Mouse (Mus musculus) liver, embryonic 15.5 days (tissue): ENCODE results near the gene Fndc1. TPM values are rescaled to one million over a fixed set of nuclear protein-coding genes. Genes with fewer than 3 reads are reported as not detected.

ENCODE experiments used
- ATAC-seq: fragments of 200-750 bp; cut with Nextera tagmentation; 2 replicates; pipeline ENCODE4 v1.8.0; 2017; ENCODE audit warnings: moderate number of reproducible peaks, mild to moderate bottlenecking, moderate library complexity; ENCODE audit not compliant: insufficient read depth
- H3K27ac ChIP-seq: fragments of 300-500 bp; sonication (generic); replicated peaks from 2 replicates; pipeline ENCODE4 v1.5.1; 2015; ENCODE audit warnings: mild to moderate bottlenecking, inconsistent platforms
- H3K27me3 ChIP-seq: fragments of 300-500 bp; sonication (generic); 2 replicates; pipeline ENCODE4 v1.6.1; 2015; ENCODE audit warnings: mild to moderate bottlenecking, inconsistent platforms
- H3K36me3 ChIP-seq: fragments of 300-500 bp; sonication (generic); replicated peaks from 2 replicates; pipeline ENCODE4 v1.6.1; 2015; ENCODE audit warnings: moderate library complexity, mild to moderate bottlenecking, inconsistent platforms
- H3K4me1 ChIP-seq: fragments of 300-500 bp; sonication (generic); replicated peaks from 2 replicates; pipeline ENCODE4 v1.6.1; 2015; ENCODE audit warnings: inconsistent platforms
- H3K4me2 ChIP-seq: fragments of 300-500 bp; sonication (generic); 2 replicates; pipeline ENCODE4 v1.6.1; 2015; ENCODE audit warnings: moderate library complexity, mild to moderate bottlenecking, inconsistent platforms
- H3K4me3 ChIP-seq: fragments of 300-500 bp; sonication (generic); replicated peaks from 2 replicates; pipeline ENCODE4 v1.5.1; 2015; ENCODE audit warnings: mild to moderate bottlenecking, inconsistent platforms
- H3K9ac ChIP-seq: fragments of 300-500 bp; sonication (generic); 2 replicates; pipeline ENCODE4 v1.6.1; 2015; ENCODE audit warnings: moderate library complexity, mild to moderate bottlenecking, inconsistent platforms
- H3K9me3 ChIP-seq: fragments of 300-500 bp; sonication (generic); replicated peaks from 2 replicates; pipeline ENCODE4 v1.6.1; 2016; ENCODE audit warnings: inconsistent platforms
- WGBS: fragments of 180-500 bp; shearing (Covaris S2); methylation state at CpG from one replicate; pipeline ENCODE4 v1.1.7; 2015; ENCODE audit warnings: mixed read lengths; ENCODE audit not compliant: insufficient replicate concordance; 5-methylcytosine and 5-hydroxymethylcytosine counted together
- polyA plus RNA-seq: library from polyadenylated mRNA; unstranded; fragments of >200 nt; fragmentation: Nextera tagmentation; extraction: Ambion mirVana; gene quantifications from 2 replicates; pipeline ENCODE4 v1.2.1, GENCODE M21; 2015

Fndc1 gene
- polyA plus RNA-seq, 1 experiment from 2014 or later: 0.53 TPM

GRCm38 (mm10) chr17:7759786-7760185 is 67.3 kb downstream of the Fndc1 start:
- H3K4me1 ChIP-seq: no peaks in the 10 kb centered on the region
- no peak for ATAC-seq
- H3K4me2 ChIP-seq: no peak overlapping the region
- no peak overlapping the region for H3K4me3 ChIP-seq
- no peaks in the 10 kb centered on the region for H3K36me3 ChIP-seq
- H3K9ac ChIP-seq: no peak overlapping the region
- no peaks in the 10 kb centered on the region for H3K27me3 ChIP-seq
- H3K27ac ChIP-seq: no peak overlapping the region
- WGBS: 65% methylated on average over 4 of the region's 4 CpGs
- H3K9me3 ChIP-seq: no peaks in the 10 kb centered on the region

- Histone ChIP-seq H3K9ac (no peak overlapping the region), H3K4me2 (no peak overlapping the region), H3K9me3 (0 out of 2 replicates have a peak, but pooled peaks cover 4% of the 10 kb centered on the region), H3K27me3 (no peaks in the 10 kb centered on the region), H3K27ac (no peak overlapping the region), H3K4me3 (no peak overlapping the region), H3K36me3 (no peaks in the 10 kb centered on the region), H3K4me1 (no peaks in the 10 kb centered on the region)
- no peak for ATAC-seq
- 68% methylated on average over 11 of the region's 11 CpGs for WGBS
These were observed 72.1 kb downstream of the Fndc1 start for GRCm38 (mm10) chr17:7755001-7755400.

DNA sequence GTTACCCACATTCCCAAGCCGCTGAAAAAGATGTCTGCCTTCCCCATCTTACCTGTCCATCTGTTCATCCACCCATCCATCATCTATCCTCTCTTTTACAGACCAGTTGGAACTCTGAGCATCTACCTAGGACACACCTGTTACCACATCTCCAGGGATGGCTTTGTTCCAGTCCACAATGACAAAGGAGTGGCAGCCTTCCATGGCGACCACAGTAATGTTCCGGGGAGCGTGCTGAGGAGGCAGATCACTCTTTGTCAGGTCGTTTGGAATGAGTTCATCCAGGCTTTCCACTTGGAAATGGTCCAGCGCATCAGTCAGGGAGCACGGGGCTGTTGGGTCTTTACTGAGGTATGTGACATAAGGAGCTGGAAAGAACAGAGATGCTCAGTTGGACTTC is 73.7 kb downstream of the Fndc1 start:
- H3K27me3 ChIP-seq: no peaks in the 10 kb centered on the region
- ATAC-seq: no peak
- H3K4me2 ChIP-seq: no peak overlapping the region
- no peak overlapping the region for H3K4me3 ChIP-seq
- H3K36me3 ChIP-seq: no peaks in the 10 kb centered on the region
- 0 out of 2 replicates have a peak, but pooled peaks cover 4% of the 10 kb centered on the region for H3K9me3 ChIP-seq
- no peaks in the 10 kb centered on the region for H3K4me1 ChIP-seq
- 66% methylated on average over 7 of the region's 7 CpGs for WGBS
- no peak overlapping the region for H3K9ac ChIP-seq
- no peak overlapping the region for H3K27ac ChIP-seq

GRCm38 (mm10) chr17:7749051-7749815 is 77.9 kb downstream of the Fndc1 start:
- Histone ChIP-seq H3K27ac (no peak overlapping the region), H3K4me3 (no peak overlapping the region), H3K9ac (no peak overlapping the region), H3K9me3 (0 out of 2 replicates have a peak, but pooled peaks cover 4% of the 10 kb centered on the region), H3K4me2 (no peak overlapping the region), H3K4me1 (no peaks in the 10 kb centered on the region), H3K36me3 (no peaks in the 10 kb centered on the region), H3K27me3 (no peaks in the 10 kb centered on the region)
- ATAC-seq: no peak
- WGBS: 54% methylated on average over 4 of the region's 4 CpGs

DNA sequence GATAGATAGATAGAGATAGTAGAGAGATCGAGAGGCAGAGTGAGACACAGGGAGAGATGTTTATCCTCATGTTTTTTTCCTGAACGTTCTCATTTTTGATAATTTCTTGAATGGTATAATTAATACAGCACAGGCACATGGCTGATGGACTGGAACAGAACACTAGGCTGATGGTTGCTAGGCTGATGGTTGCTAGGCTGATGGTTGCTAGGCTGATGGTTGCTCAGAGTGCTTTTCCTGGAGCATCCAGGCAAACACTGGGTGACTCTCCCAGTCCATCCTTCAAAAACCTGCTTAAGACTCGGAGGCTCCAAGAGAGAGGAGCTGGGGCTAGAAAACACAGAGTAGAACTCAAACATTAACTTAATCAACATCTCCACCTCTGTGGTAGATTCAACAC is 80.3 kb downstream of the Fndc1 start:
- 58% methylated on average over 3 of the region's 3 CpGs for WGBS
- Histone ChIP-seq H3K27ac (no peak overlapping the region), H3K36me3 (no peaks in the 10 kb centered on the region), H3K9ac (no peak overlapping the region), H3K4me2 (no peak overlapping the region), H3K27me3 (no peaks in the 10 kb centered on the region), H3K9me3 (0 out of 2 replicates have a peak, but pooled peaks cover 4% of the 10 kb centered on the region), H3K4me3 (no peak overlapping the region), H3K4me1 (no peaks in the 10 kb centered on the region)
- no peak for ATAC-seq

DNA sequence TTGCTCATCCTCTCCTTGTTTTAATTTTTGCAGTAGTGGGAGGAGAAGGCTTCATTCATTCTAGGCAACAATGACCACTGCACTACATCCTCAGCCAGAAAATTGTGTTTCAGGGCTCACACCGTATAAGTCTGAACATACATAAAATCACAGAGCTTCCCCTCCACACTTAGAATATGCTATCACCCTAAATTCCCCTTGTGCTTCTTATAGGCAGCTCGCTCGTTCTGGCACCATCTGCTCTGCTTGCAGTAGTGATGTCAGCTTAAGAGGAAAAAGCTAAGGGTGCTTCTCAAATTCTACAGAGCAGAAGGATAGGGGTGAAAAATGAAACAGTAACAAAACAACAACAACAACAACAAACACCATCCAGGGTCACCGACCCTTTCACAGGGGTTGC is 82.1 kb downstream of the Fndc1 start:
- 61% methylated on average over 4 of the region's 4 CpGs for WGBS
- no peak for ATAC-seq
- Histone ChIP-seq H3K9me3 (no peaks in the 10 kb centered on the region), H3K4me3 (no peak overlapping the region), H3K27me3 (no peaks in the 10 kb centered on the region), H3K4me1 (no peaks in the 10 kb centered on the region), H3K36me3 (no peaks in the 10 kb centered on the region), H3K27ac (no peak overlapping the region), H3K9ac (no peak overlapping the region), H3K4me2 (no peak overlapping the region)

- WGBS: 12% methylated on average over 2 of the region's 2 CpGs
These were observed 86.1 kb downstream of the Fndc1 start for GRCm38 (mm10) chr17:7740988-7741387.

GRCm38 (mm10) chr17:7722991-7723390 is 104.1 kb downstream of the Fndc1 start:
- Histone ChIP-seq H3K27me3 (no peaks in the 10 kb centered on the region), H3K9ac (no peak overlapping the region), H3K4me3 (no peak overlapping the region), H3K9me3 (no peaks in the 10 kb centered on the region), H3K4me2 (no peak overlapping the region), H3K27ac (no peak overlapping the region), H3K4me1 (no peaks in the 10 kb centered on the region), H3K36me3 (no peaks in the 10 kb centered on the region)
- ATAC-seq: no peak
- WGBS: 70% methylated on average over 4 of the region's 4 CpGs

More at GRCm38 (mm10) chr17:7740988-7741387, 86.1 kb downstream of the Fndc1 start:
- H3K27ac ChIP-seq: no peak overlapping the region
- H3K4me2 ChIP-seq: no peak overlapping the region
- H3K4me1 ChIP-seq: no peaks in the 10 kb centered on the region
- no peaks in the 10 kb centered on the region for H3K27me3 ChIP-seq
- no peaks in the 10 kb centered on the region for H3K9me3 ChIP-seq
- no peak overlapping the region for H3K4me3 ChIP-seq
- no peak for ATAC-seq
- H3K9ac ChIP-seq: no peak overlapping the region
- no peaks in the 10 kb centered on the region for H3K36me3 ChIP-seq

- Histone ChIP-seq H3K27ac (no peak overlapping the region), H3K4me1 (no peaks in the 10 kb centered on the region), H3K4me3 (no peak overlapping the region), H3K27me3 (no peaks in the 10 kb centered on the region), H3K36me3 (no peaks in the 10 kb centered on the region), H3K4me2 (no peak overlapping the region), H3K9me3 (no peaks in the 10 kb centered on the region), H3K9ac (no peak overlapping the region)
- no peak for ATAC-seq
- WGBS: 22% methylated on average over 1 of the region's 1 CpGs
These were observed 108.2 kb downstream of the Fndc1 start for GRCm38 (mm10) chr17:7718886-7719285.

DNA sequence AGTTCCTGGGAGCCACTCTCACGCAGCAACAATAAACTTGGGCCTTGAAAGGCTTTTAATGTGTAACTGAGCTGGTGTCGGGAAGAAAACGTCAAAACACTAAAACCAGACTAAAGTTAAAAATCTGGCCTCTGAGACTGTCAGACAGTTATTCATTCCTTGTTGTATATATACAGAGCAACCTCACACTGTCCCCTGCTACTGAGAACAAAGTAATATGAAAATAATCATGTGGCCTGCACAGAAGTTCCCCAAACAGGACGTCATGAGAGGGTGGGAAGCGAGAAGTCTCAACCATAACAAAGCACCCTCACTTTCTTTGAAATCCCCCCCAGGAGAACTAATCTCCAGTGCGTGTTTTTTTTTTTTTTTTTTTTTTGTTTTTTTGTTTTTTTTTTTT is 109.2 kb downstream of the Fndc1 start:
- Histone ChIP-seq H3K27me3 (no peaks in the 10 kb centered on the region), H3K4me3 (no peak overlapping the region), H3K4me2 (no peak overlapping the region), H3K27ac (no peak overlapping the region), H3K36me3 (no peaks in the 10 kb centered on the region), H3K4me1 (no peaks in the 10 kb centered on the region), H3K9me3 (no peaks in the 10 kb centered on the region), H3K9ac (no peak overlapping the region)
- no peak for ATAC-seq
- WGBS: 57% methylated on average over 6 of the region's 6 CpGs

- Histone ChIP-seq H3K4me2 (no peak overlapping the region), H3K9ac (no peak overlapping the region), H3K27me3 (no peaks in the 10 kb centered on the region), H3K4me3 (no peak overlapping the region), H3K27ac (no peak overlapping the region), H3K4me1 (no peaks in the 10 kb centered on the region), H3K9me3 (no peaks in the 10 kb centered on the region), H3K36me3 (no peaks in the 10 kb centered on the region)
- no peak for ATAC-seq
- WGBS: 31% methylated on average over 2 of the region's 2 CpGs
These were observed 114.1 kb downstream of the Fndc1 start for GRCm38 (mm10) chr17:7713020-7713419.

DNA sequence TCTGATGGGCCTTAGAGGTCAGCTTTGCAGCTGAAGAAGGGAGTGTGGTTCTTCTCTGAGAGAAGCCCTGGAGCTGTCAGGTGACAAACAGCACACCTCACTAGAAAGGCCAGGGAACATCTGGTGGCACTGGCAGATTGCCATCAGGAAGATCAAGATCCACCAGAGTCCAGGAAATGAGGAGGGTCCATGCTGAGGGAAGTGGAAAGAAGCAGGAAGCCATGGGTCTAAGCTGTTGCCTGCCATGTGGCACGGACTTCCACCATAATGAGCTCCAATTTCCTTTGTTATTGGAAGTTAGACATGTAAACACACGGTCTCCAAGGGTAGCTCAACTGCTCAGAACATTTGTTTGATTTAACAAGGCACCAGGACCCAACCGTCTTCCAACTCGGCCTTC is 120.0 kb downstream of the Fndc1 start:
- H3K27me3 ChIP-seq: no peaks in the 10 kb centered on the region
- no peaks in the 10 kb centered on the region for H3K9me3 ChIP-seq
- no peaks in the 10 kb centered on the region for H3K36me3 ChIP-seq
- H3K4me2 ChIP-seq: no peak overlapping the region
- H3K4me3 ChIP-seq: no peak overlapping the region
- H3K9ac ChIP-seq: no peak overlapping the region
- 50% methylated on average over 4 of the region's 4 CpGs for WGBS
- no peak overlapping the region for H3K27ac ChIP-seq
- ATAC-seq: no peak
- H3K4me1 ChIP-seq: no peaks in the 10 kb centered on the region
